9 mouse cellular contexts compared by ENCODE assay signal in the genomic region with DNA sequence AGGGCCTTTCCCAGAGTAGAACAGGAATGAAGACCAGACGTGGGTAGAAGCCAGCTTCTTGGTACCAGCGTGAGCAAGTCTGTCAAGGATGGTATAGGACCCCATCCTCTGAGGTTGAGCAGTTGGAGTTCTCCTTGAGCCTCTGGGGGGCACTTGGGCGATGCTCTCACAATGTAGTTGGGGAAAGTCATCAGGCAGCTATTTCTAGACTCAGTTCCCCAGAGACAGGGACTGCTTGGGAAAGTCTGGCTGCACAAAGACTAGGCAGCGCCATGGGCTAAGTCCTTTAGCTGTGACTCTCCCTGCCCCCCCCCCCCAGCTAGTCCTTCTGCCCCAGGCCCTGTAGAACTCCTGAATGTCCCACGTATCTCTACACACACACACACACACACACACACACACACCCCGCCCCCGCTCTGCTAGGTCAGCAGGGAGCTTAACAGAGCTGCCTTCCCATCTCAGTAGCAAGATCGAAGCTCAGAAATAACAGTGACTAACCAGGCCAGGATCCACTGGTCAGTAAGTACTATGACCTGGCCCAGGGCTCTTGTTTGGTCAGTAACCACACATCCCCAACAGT. TPM values are rescaled to one million over a fixed set of nuclear protein-coding genes. Genes with fewer than 3 reads are reported as not detected.
DNase-seq lines count a peak whose midpoint lies in the region; ATAC-seq and TF ChIP-seq lines count a peak whose summit lies in the region.
"Had no signal": no experiment of that assay in that cellular context is flagged by ENCODE, and none has a peak within 500 bp of the region (broad histone marks: within the 10 kb centered on the region; RNA-seq: fewer than 3 reads in every experiment).

No protein-coding gene starts in this region.

- H3K4me1 ChIP-seq in forebrain, embryonic 12.5 days = peaks cover 52% of the 10 kb centered on the region
- peaks cover 42% of the 10 kb centered on the region for H3K4me1 ChIP-seq in forebrain, embryonic 16.5 days (replicated peaks; ENCODE audit: control insufficient read depth, insufficient read depth, low read length)
- H3K4me1 ChIP-seq in megakaryocyte, embryonic 14.5 days = peaks cover 66% of the 10 kb centered on the region
- H3K4me1 ChIP-seq in hindbrain, embryonic 15.5 days (replicated peaks) = peaks cover 25% of the 10 kb centered on the region
- H3K4me1 ChIP-seq in small intestine, adult 2 months (ENCODE audit: control insufficient read depth, insufficient read depth, insufficient read length, low read length) = peaks cover 8% of the 10 kb centered on the region

- no peaks in the 10 kb centered on the region for H3K27me3 ChIP-seq in forebrain, embryonic 12.5 days
- no peaks in the 10 kb centered on the region for H3K27me3 ChIP-seq in forebrain, embryonic 16.5 days (replicated peaks; ENCODE audit: control insufficient read depth, insufficient read depth, low read length)
- H3K27me3 ChIP-seq in megakaryocyte, embryonic 14.5 days (replicated peaks) = peaks cover 43% of the 10 kb centered on the region
- H3K27me3 ChIP-seq in hindbrain, embryonic 15.5 days = no peaks in the 10 kb centered on the region
- no peaks in the 10 kb centered on the region for H3K27me3 ChIP-seq in small intestine, adult 2 months (ENCODE audit: control insufficient read depth, insufficient read depth, low read length)

- peak overlapping the region; percentile 8; the same call in 1 of the 2 replicates for H3K4me2 ChIP-seq in forebrain, embryonic 12.5 days
- no peak overlapping the region; the same call in 1 of the 2 replicates for H3K4me2 ChIP-seq in forebrain, embryonic 16.5 days (ENCODE audit: low read length)
- no peak overlapping the region for H3K4me2 ChIP-seq in hindbrain, embryonic 15.5 days

- no peaks in the 10 kb centered on the region for H3K9me3 ChIP-seq in forebrain, embryonic 12.5 days
- no peaks in the 10 kb centered on the region for H3K9me3 ChIP-seq in forebrain, embryonic 16.5 days (ENCODE audit: control insufficient read depth, low read length)
- H3K9me3 ChIP-seq in megakaryocyte, embryonic 14.5 days = no peaks in the 10 kb centered on the region
- no peaks in the 10 kb centered on the region for H3K9me3 ChIP-seq in hindbrain, embryonic 15.5 days

- no peak overlapping the region for H3K9ac ChIP-seq in forebrain, embryonic 12.5 days
- H3K9ac ChIP-seq in forebrain, embryonic 16.5 days (replicated peaks; ENCODE audit: low read depth, low read length) = no peak overlapping the region
- no peak overlapping the region for H3K9ac ChIP-seq in hindbrain, embryonic 15.5 days

- peaks cover 31% of the 10 kb centered on the region for H3K36me3 ChIP-seq in forebrain, embryonic 12.5 days (replicated peaks)
- peaks cover 7% of the 10 kb centered on the region; the same call in 1 of the 2 replicates for H3K36me3 ChIP-seq in forebrain, embryonic 16.5 days (ENCODE audit: control insufficient read depth, insufficient read depth)
- peaks cover 22% of the 10 kb centered on the region for H3K36me3 ChIP-seq in megakaryocyte, embryonic 14.5 days (replicated peaks; ENCODE audit: low read length)
- H3K36me3 ChIP-seq in hindbrain, embryonic 15.5 days = no peaks in the 10 kb centered on the region
- no peaks in the 10 kb centered on the region; the same call in 1 of the 2 replicates for H3K36me3 ChIP-seq in small intestine, adult 2 months (ENCODE audit: control insufficient read depth, insufficient read depth, low read length)

- ATAC-seq in forebrain, embryonic 12.5 days (ENCODE audit: low FRiP score) = no peak
- ATAC-seq in forebrain, embryonic 16.5 days = no peak
- no peak for ATAC-seq in megakaryocyte, adult 5-6 weeks (ENCODE audit: poor library complexity, severe bottlenecking)
- ATAC-seq in hindbrain, embryonic 15.5 days (ENCODE audit: low FRiP score, low read depth) = no peak

- H3K27ac ChIP-seq in forebrain, embryonic 12.5 days = no peak overlapping the region
- H3K27ac ChIP-seq in forebrain, embryonic 16.5 days (ENCODE audit: low read length) = no peak overlapping the region
- H3K27ac ChIP-seq in hindbrain, embryonic 15.5 days (replicated peaks) = peak overlapping the region; percentile 21; the same call in 1 of the 2 replicates
- peak overlapping the region; percentile 70 for H3K27ac ChIP-seq in small intestine, adult 2 months (ENCODE audit: insufficient read depth, low read depth, low read length)

- WGBS in forebrain, embryonic 12.5 days = 66% methylated on average over 8 of the region's 8 CpGs
- 70% methylated on average over 8 of the region's 8 CpGs for WGBS in forebrain, embryonic 16.5 days
- WGBS in hindbrain, embryonic 15.5 days = 61% methylated on average over 8 of the region's 8 CpGs
- 70% methylated on average over 8 of the region's 8 CpGs for WGBS in small intestine, adult 2 months

- no peak for TF ChIP-seq CTCF in small intestine, adult 2 months (IDR thresholded peaks at IDR 0.05; ENCODE audit: extremely low read depth, insufficient read length, insufficient replicate concordance, low read depth, low read length)

- DNase-seq in layer of hippocampus, adult 11-12 months (ENCODE audit: low spot score) = no peak
- no peak for DNase-seq in cerebellum, postnatal 14 days

- no peak overlapping the region for H3K4me3 ChIP-seq in forebrain, embryonic 12.5 days (replicated peaks)
- no peak overlapping the region for H3K4me3 ChIP-seq in forebrain, embryonic 16.5 days (replicated peaks; ENCODE audit: low read length)
- H3K4me3 ChIP-seq in megakaryocyte, embryonic 14.5 days (replicated peaks) = peak overlapping the region; percentile 44
- H3K4me3 ChIP-seq in hindbrain, embryonic 15.5 days = no peak overlapping the region
- peak overlapping the region; percentile 20 for H3K4me3 ChIP-seq in small intestine, adult 2 months (ENCODE audit: low read depth, low read length)

- no peak for TF ChIP-seq POLR2A in small intestine, adult 2 months (IDR thresholded peaks at IDR 0.05; ENCODE audit: low read depth, low read length)

RNA-seq across cellular contexts. Expression of a gene that starts 3.4 kb away (rescaled TPM):
- 24.6 and 29.3 TPM in 2 replicates for polyA plus RNA-seq in forebrain, embryonic 12.5 days (2016; fragmentation: Nextera tagmentation; extraction: Ambion mirVana)
- polyA plus RNA-seq in forebrain, embryonic 16.5 days (2015; fragmentation: Nextera tagmentation; extraction: Ambion mirVana) = 10.6 and 11.2 TPM in 2 replicates
- polyA plus RNA-seq in megakaryocyte, embryonic 14.5 days (2012; ENCODE audit: insufficient read depth, low replicate concordance) = 2.5 and 12.0 TPM in 2 replicates
- 84.6 and 91.2 TPM in 2 replicates for total RNA-seq in megakaryocyte, adult 5-6 weeks (2015)
- total RNA-seq in megakaryocyte, adult 5-6 weeks (2017) = 43.5 and 56.7 TPM in 2 replicates
- 6.6 and 7.2 TPM in 2 replicates for polyA plus RNA-seq in hindbrain, embryonic 15.5 days (2015; fragmentation: Nextera tagmentation; extraction: Ambion mirVana)
- 8.1 and 11.5 TPM in 2 replicates for polyA plus RNA-seq in small intestine, adult 2 months (2012; rRNA removed)

RNA-seq across cellular contexts. Expression of a gene that starts 37.5 kb away (rescaled TPM):
- polyA plus RNA-seq in forebrain, embryonic 12.5 days (2016; fragmentation: Nextera tagmentation; extraction: Ambion mirVana) = not detected in 2 replicates
- not detected in 2 replicates for polyA plus RNA-seq in forebrain, embryonic 16.5 days (2015; fragmentation: Nextera tagmentation; extraction: Ambion mirVana)
- not detected in 2 replicates for polyA plus RNA-seq in megakaryocyte, embryonic 14.5 days (2012; ENCODE audit: insufficient read depth, low replicate concordance)
- not detected in 2 replicates for total RNA-seq in megakaryocyte, adult 5-6 weeks (2015)
- total RNA-seq in megakaryocyte, adult 5-6 weeks (2017) = not detected in 2 replicates
- not detected in 2 replicates for polyA plus RNA-seq in hindbrain, embryonic 15.5 days (2015; fragmentation: Nextera tagmentation; extraction: Ambion mirVana)
- not detected in 2 replicates for polyA plus RNA-seq in small intestine, adult 2 months (2012; rRNA removed)
- total RNA-seq: layer of hippocampus, postnatal 25 days had no signal

RNA-seq across cellular contexts. Expression of a gene that starts 43.8 kb away (rescaled TPM):
- not detected in 2 replicates for polyA plus RNA-seq in forebrain, embryonic 12.5 days (2016; fragmentation: Nextera tagmentation; extraction: Ambion mirVana)
- not detected in 2 replicates for polyA plus RNA-seq in forebrain, embryonic 16.5 days (2015; fragmentation: Nextera tagmentation; extraction: Ambion mirVana)
- not detected in 2 replicates for polyA plus RNA-seq in megakaryocyte, embryonic 14.5 days (2012; ENCODE audit: insufficient read depth, low replicate concordance)
- not detected in 2 replicates for total RNA-seq in megakaryocyte, adult 5-6 weeks (2015)
- not detected in 2 replicates for total RNA-seq in megakaryocyte, adult 5-6 weeks (2017)
- polyA plus RNA-seq in hindbrain, embryonic 15.5 days (2015; fragmentation: Nextera tagmentation; extraction: Ambion mirVana) = not detected in 2 replicates
- not detected in 2 replicates for polyA plus RNA-seq in small intestine, adult 2 months (2012; rRNA removed)
- total RNA-seq: layer of hippocampus, postnatal 25 days had no signal

RNA-seq across cellular contexts. Expression of a gene that starts 55.4 kb away (rescaled TPM):
- polyA plus RNA-seq in forebrain, embryonic 12.5 days (2016; fragmentation: Nextera tagmentation; extraction: Ambion mirVana) = not detected in 2 replicates
- polyA plus RNA-seq in forebrain, embryonic 16.5 days (2015; fragmentation: Nextera tagmentation; extraction: Ambion mirVana) = not detected in 2 replicates
- polyA plus RNA-seq in megakaryocyte, embryonic 14.5 days (2012; ENCODE audit: insufficient read depth, low replicate concordance) = not detected in 2 replicates
- 18.3 and 25.9 TPM in 2 replicates for total RNA-seq in megakaryocyte, adult 5-6 weeks (2015)
- 28.3 and 30.2 TPM in 2 replicates for total RNA-seq in megakaryocyte, adult 5-6 weeks (2017)
- polyA plus RNA-seq in hindbrain, embryonic 15.5 days (2015; fragmentation: Nextera tagmentation; extraction: Ambion mirVana) = not detected in 2 replicates
- polyA plus RNA-seq in small intestine, adult 2 months (2012; rRNA removed) = not detected in 2 replicates
- total RNA-seq: layer of hippocampus, postnatal 25 days had no signal

Comparison
In these comparisons a context has a peak if more than half of its experiments do, and no peak if none do; other contexts are left out.
1. H3K27ac ChIP-seq: peak in hindbrain, embryonic 15.5 days (single experiment) and small intestine, adult 2 months (single experiment); none in forebrain, embryonic 12.5 days (single experiment) and forebrain, embryonic 16.5 days (single experiment).
2. H3K4me3 ChIP-seq: peak in megakaryocyte, embryonic 14.5 days (single experiment) and small intestine, adult 2 months (single experiment); none in forebrain, embryonic 12.5 days (single experiment), forebrain, embryonic 16.5 days (single experiment) and hindbrain, embryonic 15.5 days (single experiment).